Mouse (Mus musculus) megakaryocyte, embryonic 14.5 days (primary cell): ENCODE data around the gene Cpa2.

Experiments used
- FLI1 ChIP-seq: IDR thresholded peaks from 2 replicates; pipeline ENCODE4 v1.6.1; 2012; ENCODE audit warnings: low read length, inconsistent platforms, mixed read lengths
- GATA1 ChIP-seq: IDR thresholded peaks from 3 replicates; pipeline ENCODE4 v1.6.1; 2012; ENCODE audit warnings: mixed read lengths, low read length, inconsistent platforms, borderline replicate concordance

- no peak for TF ChIP-seq GATA1
- TF ChIP-seq FLI1: no peak
Observed at GRCm38 (mm10) chr6:30510291-30510690, 31.1 kb upstream of the Cpa2 start.
